Mouse (Mus musculus): ENCODE measurements around the gene Phf21a. TPM values are rescaled to one million over a fixed set of nuclear protein-coding genes. Genes with fewer than 3 reads are reported as not detected.

The Phf21a gene
- polyA plus RNA-seq, 1 experiment from 2014 or later, result 35.4 TPM

DNA sequence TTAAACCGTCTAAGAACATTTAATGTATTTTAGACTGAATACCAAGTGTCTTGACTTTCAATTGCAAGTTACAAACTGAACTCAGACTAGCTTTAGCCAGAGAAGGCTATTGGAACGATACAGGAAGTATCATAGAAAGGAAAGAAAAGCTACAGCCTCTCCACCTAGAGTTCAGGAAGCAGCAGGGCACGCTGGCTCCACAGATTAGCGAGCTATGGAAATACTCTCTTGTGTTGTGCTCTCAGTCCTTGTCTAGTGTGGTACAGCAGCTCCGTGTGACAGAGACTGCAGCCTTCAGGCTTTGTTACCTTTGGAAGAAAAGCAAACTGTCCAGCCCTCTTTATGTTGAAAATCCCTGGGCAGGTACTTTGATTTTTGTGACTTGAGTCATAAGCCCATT lies 176.3 kb downstream of the Phf21a start:
- Histone ChIP-seq H3K9me3 (ENCODE audit: control insufficient read depth, low read length) (no peaks in the 10 kb centered on the region), H3K27ac (replicated peaks; ENCODE audit: low read depth, low read length) (no peak overlapping the region), H3K9ac (replicated peaks; ENCODE audit: low read length) (no peak overlapping the region), H3K4me3 (replicated peaks; ENCODE audit: low read depth, low read length) (no peak overlapping the region), H3K4me2 (ENCODE audit: low read length) (no peak overlapping the region), H3K36me3 (ENCODE audit: control insufficient read depth, insufficient read depth, low read length) (0 out of 2 replicates have a peak, but pooled peaks cover 6% of the 10 kb centered on the region), H3K4me1 (ENCODE audit: control insufficient read depth, insufficient read depth, low read length) (no peaks in the 10 kb centered on the region), H3K27me3 (ENCODE audit: control insufficient read depth, insufficient read depth, low read length) (no peaks in the 10 kb centered on the region)
- ATAC-seq (ENCODE audit: low FRiP score, low TSS enrichment) (no peak), DNase-seq (no peak)
- 92% methylated on average over 5 of the region's 5 CpGs for WGBS

DNA sequence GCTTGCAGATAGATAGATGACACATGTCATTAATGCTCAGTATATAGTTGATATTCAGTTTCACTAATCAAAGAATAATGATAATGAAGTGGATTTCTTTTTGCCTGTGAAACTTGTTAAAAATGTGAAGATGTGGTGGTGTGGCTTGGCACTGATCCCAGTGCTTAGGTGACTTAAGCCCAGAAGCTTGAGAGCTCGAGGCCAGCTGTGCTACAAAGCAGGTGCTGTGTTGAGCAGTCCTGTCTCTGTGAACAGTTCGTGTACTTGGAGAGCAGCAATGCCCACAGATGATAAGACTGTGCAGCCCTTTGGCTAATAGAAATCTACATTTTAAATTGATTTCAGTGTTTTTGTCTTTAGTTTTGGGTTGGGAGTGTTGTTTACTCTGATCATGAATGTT lies 179.6 kb downstream of the Phf21a start:
- ATAC-seq (ENCODE audit: low FRiP score, low TSS enrichment) (no peak), DNase-seq (peak; percentile 4)
- Histone ChIP-seq H3K4me1 (ENCODE audit: control insufficient read depth, insufficient read depth, low read length) (no peaks in the 10 kb centered on the region), H3K36me3 (ENCODE audit: control insufficient read depth, insufficient read depth, low read length) (0 out of 2 replicates have a peak, but pooled peaks cover 6% of the 10 kb centered on the region), H3K9me3 (ENCODE audit: control insufficient read depth, low read length) (no peaks in the 10 kb centered on the region), H3K4me2 (ENCODE audit: low read length) (no peak overlapping the region), H3K27ac (replicated peaks; ENCODE audit: low read depth, low read length) (no peak overlapping the region), H3K4me3 (replicated peaks; ENCODE audit: low read depth, low read length) (no peak overlapping the region), H3K9ac (replicated peaks; ENCODE audit: low read length) (no peak overlapping the region), H3K27me3 (ENCODE audit: control insufficient read depth, insufficient read depth, low read length) (no peaks in the 10 kb centered on the region)
- 54% methylated on average over 2 of the region's 2 CpGs for WGBS

DNA sequence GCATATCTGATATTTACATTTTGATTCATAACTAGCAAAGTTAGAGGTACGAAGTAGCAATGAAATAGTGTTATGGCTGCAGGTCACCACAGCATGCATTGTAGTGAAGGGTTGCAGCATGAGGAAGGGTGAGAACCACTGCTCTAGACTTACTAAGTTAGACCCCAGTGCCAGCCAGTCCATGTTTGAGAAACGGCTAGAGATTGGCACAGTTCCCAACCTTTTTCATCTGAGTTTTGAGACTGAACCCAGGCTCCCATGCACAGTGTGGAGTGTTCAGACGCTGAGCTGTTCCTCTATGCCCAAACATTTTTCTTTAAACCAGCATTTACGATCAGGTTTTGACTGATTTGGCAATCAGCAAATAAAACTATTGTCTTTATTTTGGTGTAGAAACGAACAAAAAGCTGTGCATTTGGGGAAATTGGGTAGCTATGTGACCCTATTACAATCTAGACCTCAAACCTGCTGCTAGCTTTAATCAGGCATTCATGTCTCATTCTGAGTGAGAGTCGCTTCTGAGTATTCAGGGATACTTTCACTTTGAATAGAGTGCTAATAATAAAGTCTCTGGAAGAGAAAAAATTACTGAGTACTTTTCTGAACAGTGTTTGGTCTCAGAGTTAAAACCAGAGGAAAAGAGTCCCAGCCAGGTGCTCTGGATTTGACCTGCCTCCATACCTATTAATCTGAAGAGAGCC lies 180.3 kb downstream of the Phf21a start:
- DNase-seq, result peak; percentile 52
- H3K27me3 ChIP-seq (ENCODE audit: control insufficient read depth, insufficient read depth, low read length), result no peaks in the 10 kb centered on the region
- no peak overlapping the region for H3K27ac ChIP-seq (replicated peaks; ENCODE audit: low read depth, low read length)
- no peaks in the 10 kb centered on the region for H3K4me1 ChIP-seq (ENCODE audit: control insufficient read depth, insufficient read depth, low read length)
- H3K9me3 ChIP-seq (ENCODE audit: control insufficient read depth, low read length), result no peaks in the 10 kb centered on the region
- ATAC-seq (ENCODE audit: low FRiP score, low TSS enrichment), result no peak
- H3K4me3 ChIP-seq (replicated peaks; ENCODE audit: low read depth, low read length), result no peak overlapping the region
- H3K4me2 ChIP-seq (ENCODE audit: low read length), result no peak overlapping the region
- 79% methylated on average over 6 of the region's 6 CpGs for WGBS
- H3K9ac ChIP-seq (replicated peaks; ENCODE audit: low read length), result no peak overlapping the region
- 0 out of 2 replicates have a peak, but pooled peaks cover 6% of the 10 kb centered on the region for H3K36me3 ChIP-seq (ENCODE audit: control insufficient read depth, insufficient read depth, low read length)

DNA sequence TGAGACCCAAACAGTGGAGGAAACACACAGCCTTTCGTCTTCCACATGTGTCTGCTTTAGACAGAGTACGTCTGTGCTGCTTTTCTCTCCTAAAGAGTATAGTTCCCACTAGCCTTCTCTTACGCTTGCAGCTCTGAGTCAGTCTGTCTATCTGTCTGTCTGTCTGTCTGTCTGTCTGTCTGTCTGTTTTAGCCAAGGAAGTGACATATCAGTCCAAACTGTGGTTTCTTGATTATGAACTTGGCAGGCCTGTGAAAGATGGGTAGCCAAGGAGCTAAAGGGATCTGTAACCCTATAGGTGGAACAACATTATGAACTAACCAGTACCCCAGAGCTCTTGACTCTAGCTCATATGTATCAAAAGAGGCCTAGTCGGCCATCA lies 180.9 kb downstream of the Phf21a start:
- DNase-seq (no peak), ATAC-seq (ENCODE audit: low FRiP score, low TSS enrichment) (no peak)
- Histone ChIP-seq H3K9me3 (ENCODE audit: control insufficient read depth, low read length) (no peaks in the 10 kb centered on the region), H3K27me3 (ENCODE audit: control insufficient read depth, insufficient read depth, low read length) (no peaks in the 10 kb centered on the region), H3K27ac (replicated peaks; ENCODE audit: low read depth, low read length) (no peak overlapping the region), H3K36me3 (ENCODE audit: control insufficient read depth, insufficient read depth, low read length) (0 out of 2 replicates have a peak, but pooled peaks cover 4% of the 10 kb centered on the region), H3K4me2 (ENCODE audit: low read length) (no peak overlapping the region), H3K9ac (replicated peaks; ENCODE audit: low read length) (no peak overlapping the region), H3K4me1 (ENCODE audit: control insufficient read depth, insufficient read depth, low read length) (no peaks in the 10 kb centered on the region), H3K4me3 (replicated peaks; ENCODE audit: low read depth, low read length) (no peak overlapping the region)
- 89% methylated on average over 4 of the region's 4 CpGs for WGBS

DNA sequence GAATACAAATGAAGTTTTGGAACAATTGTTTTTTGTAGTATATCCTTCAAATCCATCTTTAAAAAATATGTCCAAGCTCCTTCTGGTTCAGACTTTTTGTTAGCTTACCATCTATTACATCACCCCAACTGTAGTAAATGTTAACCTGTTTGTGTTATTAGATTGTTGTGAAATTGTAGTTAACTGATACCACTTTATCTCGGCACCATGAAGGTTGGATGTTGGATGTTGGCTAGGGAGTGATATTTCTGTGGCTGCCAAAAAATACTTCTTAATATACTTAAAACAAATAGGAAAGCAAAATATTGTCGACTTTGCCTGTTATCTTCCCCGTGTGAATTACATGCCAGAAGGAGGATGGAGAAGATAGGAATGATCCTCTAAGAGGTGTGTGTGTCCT lies 184.9 kb downstream of the Phf21a start:
- no peak overlapping the region for H3K4me2 ChIP-seq (ENCODE audit: low read length)
- H3K27me3 ChIP-seq (ENCODE audit: control insufficient read depth, insufficient read depth, low read length), result no peaks in the 10 kb centered on the region
- DNase-seq (no peak), ATAC-seq (ENCODE audit: low FRiP score, low TSS enrichment) (no peak)
- no peaks in the 10 kb centered on the region for H3K36me3 ChIP-seq (ENCODE audit: control insufficient read depth, insufficient read depth, low read length)
- H3K27ac ChIP-seq (replicated peaks; ENCODE audit: low read depth, low read length), result no peak overlapping the region
- H3K9me3 ChIP-seq (ENCODE audit: control insufficient read depth, low read length), result no peaks in the 10 kb centered on the region
- no peak overlapping the region for H3K9ac ChIP-seq (replicated peaks; ENCODE audit: low read length)
- H3K4me1 ChIP-seq (ENCODE audit: control insufficient read depth, insufficient read depth, low read length), result no peaks in the 10 kb centered on the region
- H3K4me3 ChIP-seq (replicated peaks; ENCODE audit: low read depth, low read length), result no peak overlapping the region
- 87% methylated on average over 3 of the region's 3 CpGs for WGBS

DNA sequence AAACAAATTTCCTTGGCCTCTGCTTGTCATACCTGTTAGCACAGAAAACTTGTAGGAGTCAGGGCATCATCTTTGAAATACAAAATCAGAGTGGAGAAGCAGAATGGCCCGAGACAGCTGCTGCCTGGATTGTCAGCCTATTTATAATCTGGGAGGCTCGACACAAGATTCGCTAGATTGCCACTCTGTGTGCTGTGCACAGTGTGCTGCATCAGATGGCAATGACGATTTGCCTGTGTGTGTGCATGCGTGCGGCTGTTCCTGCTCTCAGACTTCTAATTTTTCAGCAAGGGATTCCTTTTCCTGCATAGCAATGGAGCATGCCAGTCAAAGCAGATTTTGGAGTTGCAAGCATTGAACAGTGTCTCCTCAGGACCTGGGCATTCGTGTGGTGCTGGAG lies 185.7 kb downstream of the Phf21a start:
- no peak overlapping the region for H3K9ac ChIP-seq (replicated peaks; ENCODE audit: low read length)

DNA sequence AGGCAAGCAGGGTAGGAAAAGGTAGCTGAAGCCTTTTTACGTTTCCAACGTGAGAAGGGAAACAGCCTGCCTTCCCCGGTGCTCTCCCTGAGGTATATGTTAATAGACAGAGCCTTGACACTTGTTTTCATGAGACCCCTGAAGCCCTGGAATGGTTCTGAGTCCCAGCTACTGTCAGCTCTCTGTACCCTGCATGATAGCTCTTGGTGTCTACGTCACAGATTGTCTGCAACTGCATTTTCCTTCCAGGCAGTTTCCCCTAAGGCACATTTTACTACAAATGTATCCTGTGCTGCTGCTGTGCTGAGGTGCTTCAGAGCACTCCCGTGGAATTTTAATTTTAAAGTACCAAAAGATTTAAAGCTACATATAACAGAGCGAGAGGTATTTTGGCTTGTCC lies 186.5 kb downstream of the Phf21a start:
- no peak overlapping the region for H3K4me3 ChIP-seq (replicated peaks; ENCODE audit: low read depth, low read length)
- H3K9me3 ChIP-seq (ENCODE audit: control insufficient read depth, low read length), result no peaks in the 10 kb centered on the region
- peak overlapping the region; percentile 21; the same call in 1 of the 2 replicates for H3K27ac ChIP-seq (replicated peaks; ENCODE audit: low read depth, low read length)
- DNase-seq (peak; percentile 55), ATAC-seq (ENCODE audit: low FRiP score, low TSS enrichment) (no peak)
- H3K4me2 ChIP-seq (ENCODE audit: low read length), result no peak overlapping the region
- whole genome bisulfite sequencing, result 54% methylated on average over 6 of the region's 6 CpGs
- no peaks in the 10 kb centered on the region for H3K36me3 ChIP-seq (ENCODE audit: control insufficient read depth, insufficient read depth, low read length)
- no peaks in the 10 kb centered on the region for H3K4me1 ChIP-seq (ENCODE audit: control insufficient read depth, insufficient read depth, low read length)
- H3K9ac ChIP-seq (replicated peaks; ENCODE audit: low read length), result no peak overlapping the region
- H3K27me3 ChIP-seq (ENCODE audit: control insufficient read depth, insufficient read depth, low read length), result no peaks in the 10 kb centered on the region

More for the DNA sequence above, 185.7 kb downstream of the Phf21a start:
- 68% methylated on average over 7 of the region's 7 CpGs for WGBS
- Histone ChIP-seq H3K4me2 (ENCODE audit: low read length) (no peak overlapping the region), H3K27ac (replicated peaks; ENCODE audit: low read depth, low read length) (peak overlapping the region; percentile 55), H3K4me1 (ENCODE audit: control insufficient read depth, insufficient read depth, low read length) (no peaks in the 10 kb centered on the region), H3K36me3 (ENCODE audit: control insufficient read depth, insufficient read depth, low read length) (no peaks in the 10 kb centered on the region), H3K4me3 (replicated peaks; ENCODE audit: low read depth, low read length) (no peak overlapping the region), H3K9me3 (ENCODE audit: control insufficient read depth, low read length) (no peaks in the 10 kb centered on the region), H3K27me3 (ENCODE audit: control insufficient read depth, insufficient read depth, low read length) (no peaks in the 10 kb centered on the region)
- peak; percentile 37 for DNase-seq
- no peak for ATAC-seq (ENCODE audit: low FRiP score, low TSS enrichment)

DNA sequence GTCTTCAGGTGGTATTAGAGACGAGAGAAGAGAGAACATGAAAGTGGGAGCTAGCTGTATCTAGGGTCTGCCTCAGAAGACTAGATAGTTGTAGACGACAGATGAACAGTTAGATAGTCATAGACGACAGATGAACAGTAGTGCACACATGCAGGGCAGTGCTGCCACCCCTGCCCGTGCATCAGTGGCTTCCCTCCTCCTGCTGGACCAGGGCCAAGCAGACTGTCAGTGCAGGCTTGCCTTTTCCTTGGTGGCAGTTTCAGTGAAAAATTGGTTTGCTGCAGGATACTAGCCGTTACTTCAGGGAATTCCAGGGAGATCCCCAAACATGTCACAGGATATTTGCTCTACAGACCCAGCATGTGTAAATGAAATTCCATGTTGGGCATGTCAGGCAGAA lies 192.7 kb downstream of the Phf21a start:
- no peak overlapping the region for H3K9ac ChIP-seq (replicated peaks; ENCODE audit: low read length)
- H3K36me3 ChIP-seq (ENCODE audit: control insufficient read depth, insufficient read depth, low read length), result no peaks in the 10 kb centered on the region
- no peaks in the 10 kb centered on the region for H3K9me3 ChIP-seq (ENCODE audit: control insufficient read depth, low read length)
- no peak overlapping the region for H3K27ac ChIP-seq (replicated peaks; ENCODE audit: low read depth, low read length)
- H3K4me3 ChIP-seq (replicated peaks; ENCODE audit: low read depth, low read length), result no peak overlapping the region
- H3K4me1 ChIP-seq (ENCODE audit: control insufficient read depth, insufficient read depth, low read length), result no peaks in the 10 kb centered on the region
- H3K4me2 ChIP-seq (ENCODE audit: low read length), result no peak overlapping the region
- H3K27me3 ChIP-seq (ENCODE audit: control insufficient read depth, insufficient read depth, low read length), result no peaks in the 10 kb centered on the region
- DNase-seq (peak; percentile 62), ATAC-seq (ENCODE audit: low FRiP score, low TSS enrichment) (no peak)
- 51% methylated on average over 5 of the region's 5 CpGs for WGBS

DNA sequence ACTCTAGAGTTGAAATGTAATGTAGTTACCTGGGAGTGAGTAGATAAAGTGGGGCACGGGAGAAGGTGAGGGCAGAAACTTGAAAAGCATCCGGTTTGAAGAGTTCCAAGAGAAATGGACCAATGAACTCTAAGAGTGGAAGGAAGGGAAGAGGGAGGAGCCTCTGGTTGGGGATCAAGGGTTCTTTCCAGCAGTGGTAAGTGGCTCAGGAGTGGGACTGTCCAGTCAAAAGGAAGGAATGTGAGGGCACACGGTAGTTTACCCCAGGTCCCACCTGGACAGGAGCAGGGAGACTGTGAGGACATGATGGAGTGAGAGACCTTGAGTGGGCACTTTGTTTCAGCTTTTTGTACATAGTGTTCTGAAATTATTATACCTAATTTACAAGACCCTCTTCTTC lies 196.4 kb downstream of the Phf21a start:
- 87% methylated on average over 3 of the region's 3 CpGs for WGBS

More for the DNA sequence above, 196.4 kb downstream of the Phf21a start:
- DNase-seq (no peak), ATAC-seq (ENCODE audit: low FRiP score, low TSS enrichment) (no peak)
- H3K27ac ChIP-seq (replicated peaks; ENCODE audit: low read depth, low read length), result no peak overlapping the region
- no peaks in the 10 kb centered on the region for H3K36me3 ChIP-seq (ENCODE audit: control insufficient read depth, insufficient read depth, low read length)
- no peaks in the 10 kb centered on the region for H3K27me3 ChIP-seq (ENCODE audit: control insufficient read depth, insufficient read depth, low read length)
- no peaks in the 10 kb centered on the region for H3K9me3 ChIP-seq (ENCODE audit: control insufficient read depth, low read length)
- H3K4me2 ChIP-seq (ENCODE audit: low read length), result no peak overlapping the region
- no peaks in the 10 kb centered on the region for H3K4me1 ChIP-seq (ENCODE audit: control insufficient read depth, insufficient read depth, low read length)
- H3K9ac ChIP-seq (replicated peaks; ENCODE audit: low read length), result no peak overlapping the region
- H3K4me3 ChIP-seq (replicated peaks; ENCODE audit: low read depth, low read length), result no peak overlapping the region
